Mouse (Mus musculus): ENCODE measurements around the gene C530008M17Rik. TPM values are rescaled to one million over a fixed set of nuclear protein-coding genes. Genes with fewer than 3 reads are reported as not detected.

Gene C530008M17Rik
- polyA plus RNA-seq, 1 experiment from 2014 or later: 3.8 TPM

GRCm38 (mm10) chr5:76726518-76727103 is 70.3 kb downstream of the C530008M17Rik start:
- Histone ChIP-seq H3K4me2 (replicated peaks; ENCODE audit: low read depth, low read length) (no peak overlapping the region), H3K27ac (ENCODE audit: low read length) (no peak overlapping the region), H3K4me1 (ENCODE audit: insufficient read depth, low read depth, low read length) (no peaks in the 10 kb centered on the region), H3K9me3 (ENCODE audit: low read length) (no peaks in the 10 kb centered on the region), H3K4me3 (ENCODE audit: low read depth, low read length) (no peak overlapping the region), H3K36me3 (ENCODE audit: insufficient read depth, low read length) (no peaks in the 10 kb centered on the region), H3K9ac (replicated peaks; ENCODE audit: low read depth) (no peak overlapping the region), H3K27me3 (replicated peaks; ENCODE audit: insufficient read depth, low read length) (no peaks in the 10 kb centered on the region)
- 90% methylated on average over 8 of the region's 8 CpGs for WGBS
- TF ChIP-seq EP300 (IDR thresholded peaks at IDR 0.05): no peak
- no peak for TF ChIP-seq CTCF (IDR thresholded peaks at IDR 0.05)
- no peak for DNase-seq (ENCODE audit: low spot score)
- no peak for ATAC-seq

- Histone ChIP-seq H3K27me3 (replicated peaks; ENCODE audit: insufficient read depth, low read length) (no peaks in the 10 kb centered on the region), H3K4me3 (ENCODE audit: low read depth, low read length) (no peak overlapping the region), H3K4me1 (ENCODE audit: insufficient read depth, low read depth, low read length) (no peaks in the 10 kb centered on the region), H3K9me3 (ENCODE audit: low read length) (no peaks in the 10 kb centered on the region), H3K27ac (ENCODE audit: low read length) (no peak overlapping the region), H3K4me2 (replicated peaks; ENCODE audit: low read depth, low read length) (no peak overlapping the region), H3K9ac (replicated peaks; ENCODE audit: low read depth) (no peak overlapping the region), H3K36me3 (ENCODE audit: insufficient read depth, low read length) (no peaks in the 10 kb centered on the region)
- 60% methylated on average over 6 of the region's 6 CpGs for WGBS
- DNase-seq (ENCODE audit: low spot score) (no peak), ATAC-seq (no peak)
- TF ChIP-seq CTCF (IDR thresholded peaks at IDR 0.05): no peak
- no peak for TF ChIP-seq EP300 (IDR thresholded peaks at IDR 0.05)
Observed at GRCm38 (mm10) chr5:76733055-76733641, 76.8 kb downstream of the C530008M17Rik start.

- Histone ChIP-seq H3K4me3 (ENCODE audit: low read depth, low read length) (no peak overlapping the region), H3K27me3 (replicated peaks; ENCODE audit: insufficient read depth, low read length) (no peaks in the 10 kb centered on the region), H3K36me3 (ENCODE audit: insufficient read depth, low read length) (no peaks in the 10 kb centered on the region), H3K4me2 (replicated peaks; ENCODE audit: low read depth, low read length) (no peak overlapping the region), H3K4me1 (ENCODE audit: insufficient read depth, low read depth, low read length) (no peaks in the 10 kb centered on the region), H3K9ac (replicated peaks; ENCODE audit: low read depth) (no peak overlapping the region), H3K27ac (ENCODE audit: low read length) (no peak overlapping the region), H3K9me3 (ENCODE audit: low read length) (no peaks in the 10 kb centered on the region)
- 91% methylated on average over 6 of the region's 6 CpGs for WGBS
- no peak for DNase-seq (ENCODE audit: low spot score)
- no peak for ATAC-seq
- TF ChIP-seq CTCF (IDR thresholded peaks at IDR 0.05) (no peak), EP300 (IDR thresholded peaks at IDR 0.05) (no peak)
Observed at GRCm38 (mm10) chr5:76741463-76741862, 85.2 kb downstream of the C530008M17Rik start.

- no peak for DNase-seq (ENCODE audit: low spot score)
- no peak overlapping the region for H3K4me2 ChIP-seq (replicated peaks; ENCODE audit: low read depth, low read length)
- TF ChIP-seq CTCF (IDR thresholded peaks at IDR 0.05) (no peak), EP300 (IDR thresholded peaks at IDR 0.05) (no peak)
Observed at GRCm38 (mm10) chr5:76742076-76742475, 85.8 kb downstream of the C530008M17Rik start.

GRCm38 (mm10) chr5:76744737-76745209 is 88.5 kb downstream of the C530008M17Rik start:
- peak; percentile 65 for ATAC-seq
- Histone ChIP-seq H3K36me3 (ENCODE audit: insufficient read depth, low read length) (no peaks in the 10 kb centered on the region), H3K9ac (replicated peaks; ENCODE audit: low read depth) (no peak overlapping the region), H3K27ac (ENCODE audit: low read length) (no peak overlapping the region), H3K27me3 (replicated peaks; ENCODE audit: insufficient read depth, low read length) (no peaks in the 10 kb centered on the region), H3K4me1 (ENCODE audit: insufficient read depth, low read depth, low read length) (no peaks in the 10 kb centered on the region), H3K4me3 (ENCODE audit: low read depth, low read length) (no peak overlapping the region), H3K4me2 (replicated peaks; ENCODE audit: low read depth, low read length) (no peak overlapping the region), H3K9me3 (ENCODE audit: low read length) (no peaks in the 10 kb centered on the region)
- peak; percentile 20 for DNase-seq (ENCODE audit: low spot score)
- TF ChIP-seq CTCF (IDR thresholded peaks at IDR 0.05) (no peak), EP300 (IDR thresholded peaks at IDR 0.05) (no peak)
- 69% methylated on average over 9 of the region's 9 CpGs for WGBS

More at GRCm38 (mm10) chr5:76742076-76742475, 85.8 kb downstream of the C530008M17Rik start:
- H3K9ac ChIP-seq (replicated peaks; ENCODE audit: low read depth): no peak overlapping the region
- no peaks in the 10 kb centered on the region for H3K27me3 ChIP-seq (replicated peaks; ENCODE audit: insufficient read depth, low read length)
- no peak overlapping the region for H3K27ac ChIP-seq (ENCODE audit: low read length)
- no peak overlapping the region for H3K4me3 ChIP-seq (ENCODE audit: low read depth, low read length)
- ATAC-seq: no peak
- H3K9me3 ChIP-seq (ENCODE audit: low read length): no peaks in the 10 kb centered on the region
- WGBS: 95% methylated on average over 6 of the region's 6 CpGs
- no peaks in the 10 kb centered on the region for H3K4me1 ChIP-seq (ENCODE audit: insufficient read depth, low read depth, low read length)
- no peaks in the 10 kb centered on the region for H3K36me3 ChIP-seq (ENCODE audit: insufficient read depth, low read length)

- Histone ChIP-seq H3K4me2 (replicated peaks; ENCODE audit: low read depth, low read length) (no peak overlapping the region), H3K36me3 (ENCODE audit: insufficient read depth, low read length) (no peaks in the 10 kb centered on the region), H3K4me1 (ENCODE audit: insufficient read depth, low read depth, low read length) (no peaks in the 10 kb centered on the region), H3K27me3 (replicated peaks; ENCODE audit: insufficient read depth, low read length) (no peaks in the 10 kb centered on the region), H3K9ac (replicated peaks; ENCODE audit: low read depth) (no peak overlapping the region), H3K27ac (ENCODE audit: low read length) (no peak overlapping the region), H3K4me3 (ENCODE audit: low read depth, low read length) (no peak overlapping the region), H3K9me3 (ENCODE audit: low read length) (no peaks in the 10 kb centered on the region)
- ATAC-seq: no peak
- WGBS: 68% methylated on average over 7 of the region's 7 CpGs
- no peak for TF ChIP-seq CTCF (IDR thresholded peaks at IDR 0.05)
- TF ChIP-seq EP300 (IDR thresholded peaks at IDR 0.05): no peak
- DNase-seq (ENCODE audit: low spot score): no peak
Observed at GRCm38 (mm10) chr5:76747851-76748250, 91.5 kb downstream of the C530008M17Rik start.

Data from lung, postnatal 0 days (tissue).